Mouse (Mus musculus) adrenal gland, postnatal 10 days (tissue): ENCODE measurements around the gene Kap. TPM values are rescaled to one million over a fixed set of nuclear protein-coding genes. Genes with fewer than 3 reads are reported as not detected.
A peak's percentile ranks its signal among the peaks of the same experiment; 100 is the strongest.
"Not testable (repeated sequence)": the region's sequence is repeated elsewhere in the genome, so short reads cannot be mapped to it uniquely, and the experiment has no call there.

Source experiments
- DNase-seq: peaks from one replicate; pipeline ENCODE4 v3.0.0; 2021; ENCODE audit warnings: mixed read lengths
- long read RNA-seq, 2 experiments: library from polyadenylated mRNA; stranded (forward); transcript quantifications; one replicate each; pipeline ENCODE4 v2.0.0; 2021
- total RNA-seq, 2 experiments: library from RNA; stranded (reverse); gene quantifications; 2 replicates each; pipeline ENCODE4 v1.2.3; 2021

The Kap gene
- under 1 TPM in 1 of 2 experiments, not detected in 1; 0.61 TPM for total RNA-seq
- long read RNA-seq, experiment 1: 0 reads
- long read RNA-seq, experiment 2, transcript Kap-201 (4 exons, 707 nt): major isoform, 11 of 14 reads
- long read RNA-seq, experiment 2, partial matches to known transcripts: 2 of 14 reads
- long read RNA-seq, experiment 2, other reads (novel, unspliced or antisense): 1 of 14 reads

DNA sequence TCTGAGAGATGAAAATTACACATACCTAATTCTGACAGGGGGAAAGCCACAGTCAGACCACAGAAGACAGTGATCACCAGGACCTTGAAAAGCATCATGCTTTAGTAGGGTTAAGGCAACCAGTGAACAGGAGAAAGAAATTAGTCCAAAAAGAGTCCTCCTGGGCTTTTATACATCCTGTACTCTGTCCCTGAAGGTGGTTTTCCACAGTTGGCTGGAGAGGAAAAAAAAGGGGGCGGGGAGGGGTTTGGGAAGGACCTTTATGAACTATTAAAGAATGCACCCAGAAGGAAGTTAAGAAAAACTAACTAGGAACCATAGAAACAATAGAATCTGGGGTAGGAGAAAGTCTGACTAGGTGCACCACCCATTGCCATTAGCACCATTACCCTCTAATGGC, at the start of gene Kap:
Gene Kap, minus strand, starts transcription at position 237 of the 400 bp plus-strand sequence.
- DNase-seq: no peak

DNA sequence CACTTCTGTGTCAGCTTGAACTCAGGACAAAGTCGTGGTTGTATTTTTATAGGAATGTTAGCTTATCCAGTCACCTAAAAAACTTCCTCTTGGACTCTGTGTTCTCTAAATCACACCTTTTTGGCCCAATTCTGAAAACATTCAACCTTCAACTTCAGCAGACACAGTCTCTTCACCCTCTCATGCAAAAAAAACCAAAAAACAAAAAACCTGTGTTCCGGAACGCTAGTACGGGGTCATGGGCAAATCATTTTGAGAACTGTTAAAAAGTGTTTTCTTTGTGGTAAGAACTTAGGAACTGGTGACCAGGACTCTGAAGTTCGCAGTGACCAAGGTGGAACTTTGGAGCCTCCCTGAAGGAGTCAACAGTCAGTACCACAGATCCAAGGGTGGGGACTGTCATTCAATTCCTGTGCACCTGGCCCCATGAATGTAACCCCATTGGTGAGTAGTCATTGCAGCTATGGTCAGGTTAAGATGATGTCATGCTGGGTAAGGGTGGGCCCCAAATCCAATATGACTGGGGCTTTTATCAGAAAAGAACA, 32.4 kb upstream of the Kap start:
- no peak for DNase-seq

DNA sequence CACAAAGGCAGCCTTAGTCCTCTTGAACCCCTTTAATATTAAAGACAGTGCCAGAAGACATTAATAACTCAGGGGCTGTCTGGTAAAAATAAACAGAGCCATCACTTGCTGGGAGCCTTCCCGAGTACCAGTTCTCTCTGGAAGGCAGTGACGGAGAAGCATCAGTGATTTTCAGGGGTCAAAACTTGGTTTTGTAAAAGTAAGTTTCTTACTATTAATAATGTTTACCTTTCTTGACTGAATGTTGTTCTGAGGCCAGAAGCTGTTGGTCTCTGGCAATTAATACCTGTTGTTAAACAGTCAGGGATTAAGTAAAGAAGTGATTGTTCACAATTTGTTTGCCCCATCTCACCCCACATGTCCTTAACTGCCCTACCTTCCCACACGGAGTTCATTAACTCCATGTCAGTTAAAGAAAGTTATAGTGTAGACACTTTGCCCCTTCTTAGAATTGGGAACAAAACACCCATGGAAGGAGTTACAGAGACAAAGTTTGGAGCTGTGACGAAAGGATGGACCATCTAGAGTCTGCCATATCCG, 30.0 kb upstream of the Kap start:
- DNase-seq: no peak

DNA sequence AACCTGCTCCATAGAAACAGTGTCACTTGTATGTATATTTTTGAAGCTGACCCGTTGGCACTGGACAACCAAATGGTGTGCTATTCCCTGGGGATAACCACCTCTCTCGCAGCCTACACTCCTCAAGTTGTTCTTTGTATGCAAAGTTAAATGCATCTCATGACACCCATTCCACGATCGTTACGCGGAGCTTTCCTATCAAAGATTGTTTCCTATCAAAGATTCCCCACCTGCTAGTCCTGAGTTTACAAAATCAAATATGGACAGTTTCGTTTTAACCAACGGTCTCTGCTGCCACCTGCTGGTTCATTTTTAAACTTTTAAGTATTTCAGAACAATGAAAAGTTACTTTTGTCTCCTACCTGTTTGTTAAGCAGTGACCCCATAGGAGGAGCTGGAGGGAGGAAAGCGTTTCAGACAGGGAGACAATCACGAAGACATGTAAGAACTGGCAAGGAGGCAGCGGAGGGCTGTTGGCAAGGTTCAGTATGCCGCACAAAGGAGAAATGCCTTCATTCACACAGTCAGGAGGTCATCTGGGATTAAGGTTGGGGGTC, 22.4 kb upstream of the Kap start:
- DNase-seq: peak; percentile 39

DNA sequence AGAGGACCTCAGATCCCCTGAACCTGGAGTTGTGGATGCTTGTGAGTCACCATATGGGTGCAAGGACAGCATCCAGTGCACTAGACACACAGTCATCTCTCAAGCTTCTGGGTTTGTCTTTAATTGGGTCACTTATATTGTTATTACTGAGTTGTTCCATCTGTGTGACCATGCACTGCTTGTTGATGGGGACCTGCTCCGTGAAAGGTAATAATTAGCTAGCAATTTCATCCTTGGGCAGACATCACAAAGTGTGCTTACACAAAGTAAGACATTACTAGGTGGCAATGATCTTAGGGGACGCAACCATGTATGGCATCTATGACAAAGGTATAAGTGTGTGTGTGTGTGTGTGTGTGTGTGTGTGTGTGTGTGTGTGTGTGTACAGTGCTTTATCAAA, 19.1 kb upstream of the Kap start:
- no peak for DNase-seq

DNA sequence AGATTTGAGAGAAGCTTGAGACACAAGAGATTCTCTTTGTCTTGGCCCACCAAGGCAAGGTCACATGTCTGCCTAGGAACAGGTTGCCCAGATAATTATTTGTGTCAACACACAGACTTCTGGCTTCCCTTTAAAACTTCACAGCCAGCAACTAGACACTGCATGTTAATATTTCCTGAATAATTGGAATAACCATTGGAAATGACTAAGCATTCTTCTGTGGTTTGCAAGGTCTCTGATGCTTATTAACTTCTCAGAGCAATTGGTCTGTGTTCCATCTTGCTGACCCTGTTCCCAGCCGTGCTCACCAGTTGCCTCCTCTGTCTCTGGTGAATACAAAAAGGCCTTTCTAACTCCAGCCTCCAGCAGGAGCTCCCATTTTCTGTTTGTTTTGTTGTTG, 17.6 kb upstream of the Kap start:
- no peak for DNase-seq

DNA sequence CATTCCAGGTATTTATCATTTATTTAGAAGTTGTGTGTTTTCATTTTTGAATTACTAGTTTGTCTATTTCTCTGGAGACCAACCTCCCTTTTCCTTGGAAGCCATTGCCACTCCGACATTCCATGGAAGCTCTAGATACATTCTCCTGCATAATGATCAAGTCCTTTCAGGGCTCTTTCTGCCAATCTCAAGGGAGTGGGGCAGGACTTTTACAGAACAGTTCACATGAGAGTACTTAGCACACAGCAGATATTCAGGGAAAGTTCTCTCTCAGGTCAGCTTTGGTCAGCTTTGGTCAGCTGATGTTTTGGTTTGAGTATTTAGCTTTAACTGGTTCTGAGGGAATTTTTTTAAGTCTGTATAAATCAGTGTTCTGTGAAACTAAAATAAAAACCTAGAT, 14.8 kb upstream of the Kap start:
- no peak for DNase-seq

DNA sequence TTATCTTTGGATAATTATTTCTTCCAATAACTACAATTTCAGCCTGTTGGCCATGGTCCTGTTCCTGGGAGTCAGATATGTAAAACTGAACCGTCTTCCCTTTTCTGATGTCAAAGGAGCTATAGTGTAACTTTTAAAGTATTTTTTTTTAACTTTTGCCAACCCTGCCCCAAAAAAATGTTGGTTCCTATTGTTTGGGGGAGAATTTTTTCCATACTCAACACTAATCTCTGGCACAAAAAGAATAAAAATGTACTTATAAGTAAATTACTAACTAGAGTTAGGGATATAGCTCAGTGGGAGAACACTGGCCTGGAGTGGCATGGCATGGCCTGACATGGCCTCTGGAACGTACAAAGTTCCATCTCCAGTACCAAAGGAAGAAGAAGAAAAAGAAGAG, 2.3 kb upstream of the Kap start:
- DNase-seq: no peak

DNA sequence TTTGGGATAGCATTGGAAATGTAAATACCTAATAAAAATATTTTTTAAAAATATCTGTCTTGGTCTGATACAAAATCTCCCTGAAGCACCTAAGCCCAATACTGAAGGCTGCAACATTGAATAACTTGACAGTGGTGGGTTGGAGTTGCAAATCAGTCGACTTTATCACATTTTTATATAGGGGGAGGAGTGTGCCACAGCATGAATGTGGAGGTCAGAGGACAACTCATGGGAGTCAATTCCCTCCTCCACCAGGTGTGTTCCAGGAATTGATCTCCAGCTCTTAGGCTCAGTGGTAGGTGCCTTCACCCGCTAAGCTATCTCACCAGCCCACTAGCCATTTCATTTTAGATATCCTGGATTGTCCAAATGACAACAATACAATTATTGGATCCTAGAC, 4.2 kb downstream of the Kap start:
- no peak for DNase-seq

DNA sequence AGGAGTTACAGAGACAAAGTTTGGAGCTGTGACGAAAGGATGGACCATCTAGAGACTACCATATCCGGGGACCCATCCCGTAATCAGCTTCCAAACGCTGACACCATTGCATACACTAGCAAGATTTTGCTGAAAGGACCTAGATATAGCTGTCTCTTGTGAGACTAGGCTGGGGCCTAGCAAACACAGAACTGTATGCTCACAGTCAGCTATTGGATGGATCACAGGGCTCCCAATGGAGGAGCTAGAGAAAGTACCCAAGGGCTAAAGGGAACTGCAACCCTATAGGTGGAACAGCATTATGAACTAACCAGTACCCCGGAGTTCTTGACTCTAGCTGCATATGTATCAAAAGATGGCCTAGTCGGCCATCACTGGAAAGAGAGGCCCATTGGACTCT, 4.7 kb downstream of the Kap start:
- not testable (repeated sequence) for DNase-seq

DNA sequence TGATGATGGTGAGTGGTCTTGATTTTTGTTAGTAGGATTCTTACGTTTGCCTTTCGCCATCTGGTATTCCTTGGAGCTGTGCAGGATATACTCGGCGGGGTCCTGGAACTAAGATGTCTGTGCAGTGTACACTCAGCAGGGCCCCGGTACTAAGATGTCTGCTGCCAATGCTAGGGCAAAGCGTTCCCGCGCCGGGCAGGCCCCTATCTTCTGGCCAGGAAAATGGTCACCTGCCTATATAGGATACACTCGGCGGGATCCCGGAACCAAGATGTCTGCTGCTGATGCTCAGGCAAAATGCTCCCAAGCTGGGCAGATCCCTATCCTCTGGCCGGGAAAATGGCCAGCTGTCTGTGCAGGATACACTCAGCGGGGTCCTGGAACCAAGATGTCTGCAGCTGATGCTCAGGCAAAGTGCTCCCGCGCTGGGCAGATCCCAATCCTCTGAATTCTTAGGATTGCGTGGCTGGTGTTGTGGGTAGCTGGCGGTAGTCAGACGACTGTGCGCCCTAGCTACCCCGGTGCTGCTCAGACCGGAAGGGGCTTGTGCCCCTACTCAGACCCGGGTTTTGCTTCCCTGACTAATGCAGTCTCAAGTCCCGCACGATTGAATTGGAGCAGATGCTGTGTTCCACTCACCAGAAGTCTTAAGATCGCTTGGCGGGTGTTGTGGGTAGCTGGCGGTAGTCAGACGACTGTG, 15.1 kb downstream of the Kap start:
- not testable (repeated sequence) for DNase-seq

DNA sequence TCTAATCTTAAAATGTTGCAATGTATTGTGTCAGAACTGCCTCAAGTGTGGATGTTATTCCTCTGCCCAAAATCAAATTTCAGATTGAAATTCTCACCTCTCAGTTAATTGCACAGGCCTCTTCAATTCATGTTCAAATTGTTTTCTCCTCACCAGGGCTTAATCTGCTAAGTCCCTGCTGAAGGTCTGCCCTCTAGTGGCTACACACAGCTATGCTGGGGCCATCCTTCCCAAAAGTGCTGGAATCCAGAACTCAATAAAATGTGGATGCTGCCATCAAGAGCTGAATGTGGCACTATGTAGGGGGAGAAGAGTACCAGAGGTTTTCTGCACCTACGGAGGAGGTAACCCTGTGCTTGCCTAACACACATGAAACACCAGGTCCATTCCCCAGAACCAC, 41.2 kb downstream of the Kap start:
- DNase-seq: peak; percentile 1

Other genes starting within 250 kb of the Kap start
- gene Etv6, start 181.9 kb upstream of the Kap start, total RNA-seq: 10 to 100 TPM; 28.2 to 31.4 TPM